Mouse (Mus musculus) hindbrain, embryonic 10.5 days (tissue): ENCODE measurements at regions not wholly inside any gene's neighbourhood (a gene's known extent, or its start where the extent isn't known, plus 50 kb on each side); places are given as distances from the start of the nearest gene placed in this dataset.

Experiments
- DNase-seq: peaks from one replicate; pipeline ENCODE4 v3.0.0-alpha.2; 2017; ENCODE audit warnings: low spot score
- H3K27ac ChIP-seq: fragments of 300-500 bp; sonication (generic); 2 replicates; pipeline ENCODE4 v1.5.1; 2016; ENCODE audit warnings: mild to moderate bottlenecking, moderate library complexity
- H3K27me3 ChIP-seq: fragments of 300-500 bp; sonication (generic); 2 replicates; pipeline ENCODE4 v1.6.1; 2016; ENCODE audit warnings: mild to moderate bottlenecking; ENCODE audit not compliant: poor library complexity, insufficient read depth, severe bottlenecking
- H3K36me3 ChIP-seq: fragments of 300-500 bp; sonication (generic); 2 replicates; pipeline ENCODE4 v1.6.1; 2016; ENCODE audit warnings: mild to moderate bottlenecking, moderate library complexity
- H3K4me1 ChIP-seq: fragments of 300-500 bp; sonication (generic); replicated peaks from 2 replicates; pipeline ENCODE4 v1.6.1; 2016; ENCODE audit warnings: mild to moderate bottlenecking
- H3K4me3 ChIP-seq: fragments of 300-500 bp; sonication (generic); 2 replicates; pipeline ENCODE4 v1.5.1; 2016; ENCODE audit warnings: mild to moderate bottlenecking, moderate library complexity
- H3K9me3 ChIP-seq: fragments of 300-500 bp; sonication (generic); 2 replicates; pipeline ENCODE4 v1.6.1; 2016; ENCODE audit warnings: mild to moderate bottlenecking, moderate library complexity
- WGBS: fragments of 180-500 bp; shearing (Covaris S2); methylation state at CpG from one replicate; pipeline ENCODE4 v1.1.7; 2016; 5-methylcytosine and 5-hydroxymethylcytosine counted together

DNA sequence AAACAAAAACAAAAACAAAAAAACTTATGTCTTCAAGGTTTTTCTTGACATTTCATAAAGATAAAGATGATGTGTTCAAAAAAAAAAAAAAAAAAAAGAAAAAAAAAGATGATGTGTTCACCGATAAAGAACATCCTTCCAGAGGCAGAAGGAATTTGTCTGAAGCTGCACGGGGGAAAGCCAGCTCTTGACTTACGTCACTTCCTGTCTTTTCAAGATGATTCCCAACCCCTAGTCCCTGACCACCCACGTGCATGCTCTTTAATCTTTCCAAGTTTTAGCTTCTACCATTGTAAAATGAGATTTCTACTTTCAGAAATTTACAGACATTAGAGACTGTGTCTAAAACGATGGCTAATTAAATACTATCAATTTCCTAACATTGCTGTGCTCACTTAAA lies 108.5 kb upstream of the Bank1 start:
- no peaks in the 10 kb centered on the region for H3K4me1 ChIP-seq
- DNase-seq: no peak
- no peaks in the 10 kb centered on the region for H3K27me3 ChIP-seq
- H3K4me3 ChIP-seq: no peak overlapping the region
- H3K9me3 ChIP-seq: no peaks in the 10 kb centered on the region
- no peak overlapping the region for H3K27ac ChIP-seq
- 85% methylated on average over 5 of the region's 5 CpGs for WGBS
- H3K36me3 ChIP-seq: no peaks in the 10 kb centered on the region

DNA sequence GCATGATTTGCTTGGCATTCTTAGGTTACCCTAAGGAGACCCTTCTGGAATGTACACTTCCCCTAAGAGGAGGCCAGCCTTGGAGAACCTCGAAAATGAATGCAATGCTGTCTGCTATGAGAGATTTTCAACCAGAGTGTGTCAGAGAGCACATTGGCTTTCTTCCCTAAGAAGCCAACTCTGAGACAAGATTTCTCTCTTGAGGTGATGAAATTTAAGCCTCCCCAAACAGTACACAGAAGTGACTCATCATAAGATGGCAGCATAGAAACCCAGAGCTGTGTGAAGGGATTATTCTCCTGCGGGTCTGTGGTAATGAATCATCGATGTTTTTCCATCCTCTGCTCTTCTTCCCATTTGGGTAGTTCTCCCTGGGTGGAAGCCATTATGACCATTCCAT lies 106.2 kb upstream of the Bank1 start:
- Histone ChIP-seq H3K27me3 (no peaks in the 10 kb centered on the region), H3K4me1 (no peaks in the 10 kb centered on the region), H3K9me3 (no peaks in the 10 kb centered on the region), H3K4me3 (no peak overlapping the region), H3K27ac (no peak overlapping the region), H3K36me3 (no peaks in the 10 kb centered on the region)
- DNase-seq: no peak
- WGBS: 87% methylated on average over 3 of the region's 3 CpGs

DNA sequence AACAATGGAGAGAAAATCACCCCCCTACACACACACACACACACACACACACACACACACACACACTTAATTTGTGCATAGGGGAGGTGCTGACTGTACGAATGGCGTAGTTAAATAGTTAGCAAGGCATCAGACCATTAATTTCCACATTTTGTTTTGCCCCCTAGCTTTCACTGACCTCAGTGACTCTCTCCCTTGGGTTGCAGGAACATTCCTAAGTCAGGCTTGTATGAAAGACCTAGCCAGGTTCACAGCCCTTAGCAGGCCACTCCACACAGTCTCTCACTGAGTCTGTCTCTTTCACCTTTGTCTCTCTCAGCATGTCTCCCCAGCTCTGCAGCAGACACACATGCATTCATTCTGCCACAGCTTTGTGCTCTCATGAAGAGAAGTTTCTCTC lies 101.6 kb upstream of the Bank1 start:
- no peak overlapping the region for H3K27ac ChIP-seq
- no peaks in the 10 kb centered on the region for H3K9me3 ChIP-seq
- no peak overlapping the region for H3K4me3 ChIP-seq
- no peak for DNase-seq
- no peaks in the 10 kb centered on the region for H3K4me1 ChIP-seq
- H3K27me3 ChIP-seq: no peaks in the 10 kb centered on the region
- WGBS: 81% methylated on average over 2 of the region's 2 CpGs
- no peaks in the 10 kb centered on the region for H3K36me3 ChIP-seq

DNA sequence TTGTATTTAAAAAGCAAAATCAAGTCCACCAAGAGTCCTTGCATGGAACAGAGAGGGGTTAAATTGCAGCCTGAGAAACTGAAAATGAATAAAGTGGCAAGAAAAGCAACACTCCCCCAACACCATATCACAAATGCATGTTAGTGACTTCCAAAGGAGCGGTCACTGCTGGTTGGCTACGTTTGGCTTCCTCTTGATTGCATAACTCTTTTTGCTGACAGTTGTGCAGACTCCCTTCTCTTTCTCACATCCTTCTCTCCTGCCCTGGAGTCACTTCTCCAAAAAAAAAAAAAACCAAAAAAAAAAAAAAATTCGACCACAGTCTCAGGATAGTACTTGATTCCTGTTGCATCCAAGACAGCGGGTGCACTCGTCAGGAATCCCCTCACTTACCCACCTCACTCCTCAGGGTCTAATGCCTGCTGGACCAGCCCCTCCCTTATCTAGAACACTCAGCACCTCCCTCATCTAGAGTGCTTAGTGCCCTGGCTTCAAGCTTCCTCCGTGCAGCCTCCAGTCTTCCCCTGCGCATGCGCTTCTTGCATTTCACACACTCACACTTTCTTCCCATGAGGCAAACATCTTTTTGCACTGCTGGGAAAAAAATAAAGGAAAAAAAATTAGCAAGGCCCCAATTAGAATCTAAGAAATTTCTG lies 100.8 kb upstream of the Bank1 start:
- Histone ChIP-seq H3K27me3 (no peaks in the 10 kb centered on the region), H3K9me3 (no peaks in the 10 kb centered on the region), H3K27ac (no peak overlapping the region), H3K4me3 (no peak overlapping the region), H3K4me1 (no peaks in the 10 kb centered on the region), H3K36me3 (no peaks in the 10 kb centered on the region)
- no peak for DNase-seq
- 77% methylated on average over 8 of the region's 8 CpGs for WGBS

DNA sequence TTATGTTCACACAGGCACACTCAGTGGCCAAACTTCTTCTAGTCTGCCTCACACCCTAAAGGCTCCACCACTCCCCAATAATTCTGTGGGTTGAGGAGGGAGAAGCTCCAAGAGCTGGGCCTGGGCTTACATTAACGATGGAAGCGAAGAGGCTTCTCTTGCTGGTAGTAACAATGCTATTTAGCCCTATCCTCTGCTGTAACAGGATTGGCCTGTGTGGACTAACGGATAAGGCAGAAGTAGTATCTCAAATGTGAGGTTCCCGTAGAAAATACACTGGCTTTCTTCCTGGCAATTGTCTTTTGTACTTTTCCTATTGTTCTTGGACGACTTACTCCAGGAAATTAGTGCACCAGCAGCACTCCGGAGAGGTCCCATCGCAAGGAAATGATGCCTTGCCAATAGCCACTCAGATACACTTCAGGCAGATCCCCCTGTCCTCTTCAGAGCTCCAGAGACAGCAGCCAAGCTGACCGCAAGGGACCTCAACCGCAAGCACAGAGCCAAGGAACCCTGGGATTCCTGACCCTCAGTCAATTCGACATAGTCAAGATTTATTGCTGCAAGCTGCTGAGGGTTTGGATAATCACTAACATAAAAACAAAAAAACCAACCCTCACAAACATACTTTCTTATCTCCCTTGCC lies 96.2 kb upstream of the Bank1 start:
- no peak for DNase-seq
- H3K4me1 ChIP-seq: no peaks in the 10 kb centered on the region
- H3K4me3 ChIP-seq: no peak overlapping the region
- WGBS: 86% methylated on average over 10 of the region's 10 CpGs
- H3K9me3 ChIP-seq: no peaks in the 10 kb centered on the region
- H3K27me3 ChIP-seq: no peaks in the 10 kb centered on the region
- no peak overlapping the region for H3K27ac ChIP-seq
- H3K36me3 ChIP-seq: no peaks in the 10 kb centered on the region

DNA sequence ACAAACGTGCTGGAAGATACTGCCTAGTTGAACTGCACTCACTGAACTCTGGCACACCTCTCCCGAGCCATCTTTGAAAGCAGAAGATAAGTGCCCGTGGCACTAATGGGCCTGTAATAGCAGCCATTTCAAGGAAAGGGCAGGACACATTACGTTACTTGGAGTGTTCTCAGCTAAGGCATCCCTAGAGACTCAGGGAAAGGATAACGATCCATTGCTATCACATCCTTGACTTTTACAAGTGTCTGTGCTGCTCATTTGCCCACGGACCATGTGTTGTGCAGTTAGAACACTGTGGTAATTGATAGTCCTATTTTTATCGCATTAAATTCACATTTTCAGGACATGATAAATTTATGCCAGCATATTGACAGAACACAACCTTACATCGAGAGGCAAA lies 79.7 kb upstream of the Bank1 start:
- H3K4me1 ChIP-seq: no peaks in the 10 kb centered on the region
- DNase-seq: no peak
- no peaks in the 10 kb centered on the region for H3K9me3 ChIP-seq
- no peaks in the 10 kb centered on the region for H3K27me3 ChIP-seq
- WGBS: 83% methylated on average over 8 of the region's 8 CpGs
- no peaks in the 10 kb centered on the region for H3K36me3 ChIP-seq
- H3K27ac ChIP-seq: no peak overlapping the region
- H3K4me3 ChIP-seq: no peak overlapping the region

DNA sequence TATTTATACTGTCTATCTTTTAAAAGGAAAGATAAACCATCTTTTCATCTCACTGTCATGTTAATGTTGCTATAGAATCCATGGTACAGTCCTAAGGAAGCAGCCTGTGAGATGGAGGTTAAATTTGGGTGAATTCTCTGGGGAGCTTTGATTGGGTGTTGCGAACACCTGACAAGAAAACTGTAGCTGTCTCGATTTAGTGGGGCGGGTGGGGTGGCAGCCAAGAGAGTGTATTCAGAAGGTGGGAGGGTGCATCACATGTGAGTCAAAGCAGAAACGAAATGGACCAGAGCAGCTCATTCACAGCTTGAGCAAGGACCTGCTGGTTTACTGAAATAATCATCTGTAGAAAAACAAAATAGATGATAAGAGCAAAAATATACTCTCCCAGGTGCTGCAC lies 57.4 kb upstream of the Bank1 start:
- H3K9me3 ChIP-seq: no peaks in the 10 kb centered on the region
- WGBS: 83% methylated on average over 4 of the region's 4 CpGs
- no peak overlapping the region for H3K4me3 ChIP-seq
- H3K27ac ChIP-seq: no peak overlapping the region
- no peak for DNase-seq
- no peaks in the 10 kb centered on the region for H3K36me3 ChIP-seq
- no peaks in the 10 kb centered on the region for H3K27me3 ChIP-seq
- H3K4me1 ChIP-seq: no peaks in the 10 kb centered on the region

DNA sequence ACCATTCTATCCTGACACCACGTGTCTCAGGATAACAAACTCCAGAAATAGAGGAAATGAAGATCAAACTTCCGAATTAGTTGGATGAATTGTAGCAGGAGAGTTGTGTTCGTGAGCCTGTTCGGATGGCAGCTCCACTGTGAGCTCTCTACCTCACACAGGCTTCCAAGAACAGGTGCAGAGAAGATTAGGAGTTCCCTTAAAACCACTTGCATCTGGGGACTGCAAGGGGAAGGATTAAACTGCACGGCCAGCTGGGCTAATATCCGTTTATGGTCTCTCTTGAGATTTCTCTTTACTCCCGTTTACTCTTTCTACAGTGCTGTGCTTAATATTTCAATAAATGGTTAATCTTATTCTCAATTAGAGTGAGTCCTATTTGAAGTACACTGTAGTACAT lies 54.8 kb upstream of the Bank1 start:
- H3K4me1 ChIP-seq: no peaks in the 10 kb centered on the region
- no peak for DNase-seq
- no peak overlapping the region for H3K4me3 ChIP-seq
- no peaks in the 10 kb centered on the region for H3K36me3 ChIP-seq
- no peaks in the 10 kb centered on the region for H3K27me3 ChIP-seq
- WGBS: 83% methylated on average over 7 of the region's 7 CpGs
- H3K27ac ChIP-seq: no peak overlapping the region
- no peaks in the 10 kb centered on the region for H3K9me3 ChIP-seq

DNA sequence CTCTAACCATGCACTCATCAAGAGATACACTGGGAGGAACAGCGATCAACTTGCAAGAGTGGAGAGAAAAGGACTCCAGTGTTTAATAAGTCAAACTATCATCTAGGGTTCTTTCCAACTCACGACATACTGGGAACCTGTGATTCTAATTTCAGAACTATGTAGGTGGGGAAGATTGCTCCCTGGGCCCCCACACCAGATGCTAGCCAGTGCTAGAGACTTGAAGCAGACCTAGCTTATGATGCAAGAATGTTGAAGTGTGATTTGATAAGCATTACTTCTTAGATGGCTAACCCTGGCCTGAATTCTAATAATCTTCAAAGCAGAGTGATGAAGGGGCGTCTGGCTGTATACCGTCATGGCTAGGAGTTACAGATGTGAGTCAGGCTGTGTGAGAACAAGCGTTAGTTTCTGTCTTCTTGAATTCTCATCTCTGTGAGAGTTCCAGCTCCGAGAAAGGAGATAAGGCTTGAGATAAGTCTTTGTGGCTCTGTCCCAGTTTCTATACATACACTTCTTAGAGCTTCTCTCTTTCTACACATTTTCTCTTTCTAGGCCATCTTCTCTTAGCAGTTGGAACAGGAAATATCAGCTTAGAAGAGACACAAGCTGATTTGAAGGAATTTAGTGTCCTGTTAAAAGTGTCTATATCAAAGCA lies 54.0 kb upstream of the Bank1 start:
- H3K36me3 ChIP-seq: no peaks in the 10 kb centered on the region
- no peaks in the 10 kb centered on the region for H3K9me3 ChIP-seq
- 88% methylated on average over 6 of the region's 6 CpGs for WGBS
- no peak for DNase-seq
- no peak overlapping the region for H3K27ac ChIP-seq
- no peaks in the 10 kb centered on the region for H3K27me3 ChIP-seq
- no peak overlapping the region for H3K4me3 ChIP-seq
- H3K4me1 ChIP-seq: no peaks in the 10 kb centered on the region

DNA sequence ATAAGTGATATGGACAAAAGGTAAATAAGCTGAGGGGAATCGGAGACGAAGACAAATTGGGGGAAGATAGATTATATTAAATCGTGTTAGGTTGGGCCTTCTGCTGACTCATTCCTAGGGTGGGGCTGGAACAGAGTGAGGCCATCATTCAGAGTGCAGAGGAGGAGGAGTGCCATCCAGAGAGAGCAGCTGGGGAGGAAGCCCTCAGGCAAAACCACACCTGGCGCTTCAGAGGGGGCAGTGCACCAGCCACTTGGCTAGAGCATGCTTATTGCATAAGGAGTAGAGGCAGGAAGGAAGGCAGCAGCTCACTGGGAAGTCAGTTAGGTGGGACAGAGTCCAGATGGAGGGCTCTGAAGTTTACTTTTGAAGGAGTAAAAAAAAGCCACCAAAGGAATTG lies 51.0 kb upstream of the Bank1 start:
- H3K27me3 ChIP-seq: no peaks in the 10 kb centered on the region
- no peak for DNase-seq
- no peaks in the 10 kb centered on the region for H3K4me1 ChIP-seq
- H3K9me3 ChIP-seq: no peaks in the 10 kb centered on the region
- no peak overlapping the region for H3K27ac ChIP-seq
- no peaks in the 10 kb centered on the region for H3K36me3 ChIP-seq
- H3K4me3 ChIP-seq: no peak overlapping the region
- 79% methylated on average over 4 of the region's 4 CpGs for WGBS
